Mouse (Mus musculus): ENCODE data around the gene Pde12. TPM values are rescaled to one million over a fixed set of nuclear protein-coding genes. Genes with fewer than 3 reads are reported as not detected.
A peak's percentile ranks its signal among the peaks of the same experiment; 100 is the strongest.

Gene Pde12
- polyA plus RNA-seq, 1 experiment = 0.48 TPM

DNA sequence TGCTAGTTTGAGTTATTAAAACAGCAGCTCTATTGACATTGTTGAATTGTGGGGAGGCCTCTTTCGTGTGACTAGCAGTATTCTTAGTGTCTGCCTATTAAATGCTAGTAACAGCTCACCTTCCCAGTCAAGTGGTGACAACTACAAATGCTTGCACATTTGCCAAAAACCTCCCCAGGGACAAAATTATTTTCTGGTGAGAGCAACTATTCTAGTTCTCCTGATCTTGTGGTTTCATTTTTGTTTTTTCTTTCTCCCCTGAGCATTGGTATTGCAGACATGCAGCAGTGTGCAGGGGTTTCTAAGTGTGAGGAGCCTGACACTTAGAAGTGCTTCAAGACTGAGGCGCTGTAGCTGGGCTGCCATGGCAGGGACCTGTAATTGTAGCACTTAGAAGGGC, 21.9 kb downstream of the Pde12 start:
- TF ChIP-seq TAL1 (IDR thresholded peaks at IDR 0.05; ENCODE audit: low read length) (no peak), GATA1 (IDR thresholded peaks at IDR 0.05; ENCODE audit: low read length) (no peak)
- peaks cover 1% of the 10 kb centered on the region; the same call in 1 of the 2 replicates for H3K4me1 ChIP-seq (ENCODE audit: control insufficient read depth)
- H3K27me3 ChIP-seq (ENCODE audit: control insufficient read depth) = no peaks in the 10 kb centered on the region
- peaks cover 46% of the 10 kb centered on the region for H3K36me3 ChIP-seq (ENCODE audit: control insufficient read depth)
- H3K4me3 ChIP-seq (replicated peaks) = no peak overlapping the region
- no peaks in the 10 kb centered on the region for H3K9me3 ChIP-seq (ENCODE audit: control insufficient read depth, low read length)

GRCm38 (mm10) chr14:26645989-26646650, 23.6 kb downstream of the Pde12 start:
- Histone ChIP-seq H3K4me3 (replicated peaks) (no peak overlapping the region), H3K36me3 (ENCODE audit: control insufficient read depth) (peaks cover 35% of the 10 kb centered on the region), H3K4me1 (ENCODE audit: control insufficient read depth) (peaks cover 1% of the 10 kb centered on the region; the same call in 1 of the 2 replicates), H3K9me3 (ENCODE audit: control insufficient read depth, low read length) (no peaks in the 10 kb centered on the region), H3K27me3 (ENCODE audit: control insufficient read depth) (no peaks in the 10 kb centered on the region)
- TF ChIP-seq GATA1 (IDR thresholded peaks at IDR 0.05; ENCODE audit: low read length) (no peak), TAL1 (IDR thresholded peaks at IDR 0.05; ENCODE audit: low read length) (no peak)

- H3K4me3 ChIP-seq (replicated peaks) = no peak overlapping the region
- no peaks in the 10 kb centered on the region for H3K27me3 ChIP-seq (ENCODE audit: control insufficient read depth)
- H3K4me1 ChIP-seq (ENCODE audit: control insufficient read depth) = peaks cover 17% of the 10 kb centered on the region
- H3K36me3 ChIP-seq (ENCODE audit: control insufficient read depth) = peaks cover 19% of the 10 kb centered on the region
- TF ChIP-seq GATA1 (IDR thresholded peaks at IDR 0.05; ENCODE audit: low read length) (no peak; the same call in 1 of the 2 replicates), TAL1 (IDR thresholded peaks at IDR 0.05; ENCODE audit: low read length) (no peak)
- H3K9me3 ChIP-seq (ENCODE audit: control insufficient read depth, low read length) = no peaks in the 10 kb centered on the region
These were observed 26.6 kb downstream of the Pde12 start for GRCm38 (mm10) chr14:26643006-26643624.

GRCm38 (mm10) chr14:26639961-26640360, 29.7 kb downstream of the Pde12 start:
- no peak for TF ChIP-seq GATA1 (IDR thresholded peaks at IDR 0.05; ENCODE audit: low read length)
- no peak for TF ChIP-seq TAL1 (IDR thresholded peaks at IDR 0.05; ENCODE audit: low read length)
- Histone ChIP-seq H3K27me3 (ENCODE audit: control insufficient read depth) (no peaks in the 10 kb centered on the region), H3K4me1 (ENCODE audit: control insufficient read depth) (peaks cover 38% of the 10 kb centered on the region), H3K36me3 (ENCODE audit: control insufficient read depth) (peaks cover 2% of the 10 kb centered on the region; the same call in 1 of the 2 replicates), H3K4me3 (replicated peaks) (peak overlapping the region; percentile 99), H3K9me3 (ENCODE audit: control insufficient read depth, low read length) (no peaks in the 10 kb centered on the region)

DNA sequence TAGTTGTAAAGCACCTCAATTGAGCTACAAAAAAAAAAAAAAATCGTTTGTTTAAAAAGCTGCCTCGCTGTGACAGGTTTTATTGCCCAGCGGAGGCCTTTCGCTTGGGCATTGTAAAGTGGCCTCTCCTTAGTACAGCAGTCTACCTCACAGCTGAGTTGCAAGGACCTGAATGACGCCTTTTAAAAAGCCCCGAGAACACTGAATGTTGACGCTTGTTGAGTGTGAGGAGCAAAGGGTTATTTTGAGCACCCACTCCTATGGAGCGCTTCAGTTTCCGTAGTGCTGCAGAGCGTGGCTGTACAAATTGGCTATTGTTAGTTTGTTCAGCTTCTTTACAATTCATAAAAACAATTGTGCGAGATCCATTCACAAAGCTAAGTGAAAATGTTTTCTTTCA, 30.4 kb downstream of the Pde12 start:
- Histone ChIP-seq H3K36me3 (ENCODE audit: control insufficient read depth) (peaks cover 2% of the 10 kb centered on the region; the same call in 1 of the 2 replicates), H3K4me1 (ENCODE audit: control insufficient read depth) (peaks cover 38% of the 10 kb centered on the region), H3K9me3 (ENCODE audit: control insufficient read depth, low read length) (no peaks in the 10 kb centered on the region), H3K27me3 (ENCODE audit: control insufficient read depth) (no peaks in the 10 kb centered on the region), H3K4me3 (replicated peaks) (peak overlapping the region; percentile 99)
- TF ChIP-seq GATA1 (IDR thresholded peaks at IDR 0.05; ENCODE audit: low read length) = no peak

GRCm38 (mm10) chr14:26638708-26639084, 31.0 kb downstream of the Pde12 start:
- TF ChIP-seq TAL1 (IDR thresholded peaks at IDR 0.05; ENCODE audit: low read length) (no peak), GATA1 (IDR thresholded peaks at IDR 0.05; ENCODE audit: low read length) (no peak)
- H3K4me3 ChIP-seq (replicated peaks) = peak overlapping the region; percentile 99
- no peaks in the 10 kb centered on the region for H3K9me3 ChIP-seq (ENCODE audit: control insufficient read depth, low read length)
- H3K36me3 ChIP-seq (ENCODE audit: control insufficient read depth) = peaks cover 2% of the 10 kb centered on the region
- H3K4me1 ChIP-seq (ENCODE audit: control insufficient read depth) = peaks cover 38% of the 10 kb centered on the region
- H3K27me3 ChIP-seq (ENCODE audit: control insufficient read depth) = no peaks in the 10 kb centered on the region

DNA sequence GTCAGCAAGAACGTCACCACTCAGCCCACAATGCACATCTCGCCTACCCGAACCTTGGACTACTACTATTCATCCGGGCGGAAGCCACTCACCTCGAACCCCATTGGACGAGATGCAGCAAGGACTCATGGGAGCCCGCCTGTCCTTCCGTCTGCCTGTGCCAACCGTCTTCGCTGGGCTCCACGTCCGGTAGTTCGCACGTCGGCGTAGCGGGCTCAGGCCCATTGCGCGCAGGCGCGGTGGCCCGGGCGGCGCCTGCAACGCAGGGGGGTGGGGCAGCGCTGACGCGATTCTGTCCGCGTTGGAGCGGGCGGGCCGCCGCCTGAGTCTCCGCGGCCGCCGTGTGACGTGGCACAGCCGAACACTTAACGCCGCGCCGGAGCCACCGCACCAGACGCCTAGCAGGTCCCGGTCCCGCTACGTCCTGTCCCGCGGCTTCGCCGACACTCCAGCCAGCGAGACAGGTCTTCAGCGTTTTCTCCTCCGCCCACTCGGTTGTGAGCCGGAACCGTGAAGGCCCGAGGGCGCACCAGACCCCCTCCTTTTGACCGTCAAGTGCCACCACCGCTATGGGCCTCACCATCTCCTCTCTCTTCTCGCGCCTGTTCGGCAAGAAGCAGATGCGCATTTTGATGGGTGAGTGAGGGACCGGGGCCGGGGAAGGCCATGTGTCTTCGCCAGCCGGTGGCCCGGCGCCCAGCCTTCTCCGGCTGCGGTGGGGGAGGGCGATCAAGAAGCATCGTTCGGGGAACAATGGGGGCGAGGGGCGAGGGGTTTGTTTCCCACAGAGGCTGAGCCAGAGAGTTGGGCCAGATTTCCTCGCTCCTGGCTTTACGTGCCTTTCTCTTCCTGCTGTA, 31.6 kb downstream of the Pde12 start, which contains the start of gene Arf4:
Gene Arf4 (plus strand): TSS at position 224 of the 857 bp plus-strand sequence.
- no peak for TF ChIP-seq GATA1 (IDR thresholded peaks at IDR 0.05; ENCODE audit: low read length)
- TF ChIP-seq TAL1 (IDR thresholded peaks at IDR 0.05; ENCODE audit: low read length) = no peak

DNA sequence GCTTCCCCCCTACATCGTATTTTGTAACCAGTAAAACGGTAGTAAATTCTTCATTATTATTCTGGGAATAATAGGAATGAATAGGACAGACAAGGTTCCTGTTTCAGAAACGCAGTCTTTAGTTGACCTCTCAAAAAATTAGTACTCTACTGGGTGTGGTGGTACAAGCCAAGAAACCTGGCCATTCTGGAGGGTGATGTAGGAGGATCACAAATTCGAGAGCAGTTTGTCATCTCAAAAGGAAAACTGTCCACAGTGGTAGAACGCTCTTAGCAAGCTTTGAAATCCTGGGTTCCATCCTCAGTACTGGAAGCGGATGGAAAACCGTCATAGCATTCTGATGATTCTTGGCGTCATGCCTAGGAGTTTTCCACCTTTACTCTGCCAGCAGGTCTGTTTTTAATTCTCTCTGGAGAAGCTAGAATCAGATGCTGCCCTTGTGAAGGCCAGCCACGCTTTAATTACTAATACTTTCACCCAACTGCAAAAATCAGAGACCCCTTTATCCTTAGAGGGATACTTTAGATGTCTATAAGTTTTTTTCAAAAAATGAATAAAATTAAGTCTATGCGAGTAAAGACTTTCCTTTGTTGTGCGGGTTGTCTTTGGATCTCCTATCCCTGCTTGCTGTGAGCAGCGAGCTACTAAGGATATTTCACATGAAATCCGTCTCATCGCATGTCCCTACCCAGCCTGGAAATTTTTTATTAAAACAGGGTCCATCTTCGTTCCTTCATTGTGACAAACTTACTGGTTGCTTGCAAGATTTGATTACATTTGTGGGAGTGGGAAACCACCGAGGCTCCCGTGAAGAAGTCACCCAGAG, 32.4 kb downstream of the Pde12 start:
- Histone ChIP-seq H3K9me3 (ENCODE audit: control insufficient read depth, low read length) (no peaks in the 10 kb centered on the region), H3K36me3 (ENCODE audit: control insufficient read depth) (peaks cover 13% of the 10 kb centered on the region), H3K27me3 (ENCODE audit: control insufficient read depth) (no peaks in the 10 kb centered on the region), H3K4me3 (replicated peaks) (peak overlapping the region; percentile 99), H3K4me1 (ENCODE audit: control insufficient read depth) (peaks cover 36% of the 10 kb centered on the region)
- TF ChIP-seq GATA1 (IDR thresholded peaks at IDR 0.05; ENCODE audit: low read length) (no peak), TAL1 (IDR thresholded peaks at IDR 0.05; ENCODE audit: low read length) (no peak)

More for the DNA sequence above, 31.6 kb downstream of the Pde12 start, which contains the start of gene Arf4:
- Histone ChIP-seq H3K4me3 (replicated peaks) (peak within 1 kb of the TSS; percentile 99), H3K9me3 (ENCODE audit: control insufficient read depth, low read length) (no peaks in the 10 kb centered on the region), H3K27me3 (ENCODE audit: control insufficient read depth) (no peaks in the 10 kb centered on the region), H3K36me3 (ENCODE audit: control insufficient read depth) (peaks cover 7% of the 10 kb centered on the region), H3K4me1 (ENCODE audit: control insufficient read depth) (peaks cover 38% of the 10 kb centered on the region)
